Mouse (Mus musculus) cerebellum, postnatal 25 days (tissue): ENCODE data around the gene Adam21.
"Not testable (repeated sequence)": the region's sequence is repeated elsewhere in the genome, so short reads cannot be mapped to it uniquely, and the experiment has no call there.

Source experiments
- DNase-seq, 2 experiments: peaks; one replicate each; pipeline ENCODE4 v3.0.0; 2021; ENCODE audit warnings: mixed read lengths in 2 of 2

Adam21 gene

DNA sequence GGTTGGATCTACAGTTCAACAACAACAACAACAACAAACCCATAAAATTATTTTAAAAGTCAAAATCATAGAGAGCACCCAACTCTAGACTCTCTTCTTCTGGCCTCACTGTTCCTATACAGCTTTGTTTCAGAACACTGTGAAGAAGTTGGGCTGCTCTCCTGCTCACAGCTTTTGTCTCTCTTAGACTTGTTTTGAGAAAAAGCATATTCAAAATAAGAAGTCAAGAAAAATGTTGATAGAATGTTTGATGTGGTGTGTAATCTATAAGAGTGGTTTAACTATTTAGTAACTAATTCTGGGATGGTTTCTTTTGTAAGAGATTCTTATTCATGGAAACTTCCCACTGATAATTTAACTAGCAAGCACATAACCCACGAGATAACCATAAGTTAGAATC is at the start of gene Adam21:
Gene Adam21 (minus strand): TSS at position 101 of the 400 bp plus-strand sequence.
- DNase-seq, result no peak

DNA sequence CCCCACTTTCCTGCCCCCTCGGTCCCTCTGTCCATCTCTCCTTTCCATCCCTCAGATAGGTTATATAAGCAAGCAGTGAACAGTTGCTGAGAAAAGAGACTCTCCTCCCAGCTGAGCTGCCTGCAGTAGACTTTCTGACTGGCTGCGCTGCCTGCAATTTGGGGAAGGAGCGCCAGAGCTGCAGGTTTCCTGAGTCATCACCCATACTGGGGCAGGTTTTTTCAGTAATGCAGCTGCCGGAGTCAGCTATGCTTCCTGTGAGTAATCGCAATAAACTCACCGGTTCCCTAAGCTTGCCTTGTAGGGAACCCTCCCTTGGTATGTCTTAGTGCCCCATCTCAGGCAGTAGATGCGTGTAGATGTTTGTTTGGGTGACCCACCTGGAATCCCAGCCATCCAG is 48.7 kb upstream of the Adam21 start:
- no peak for DNase-seq

DNA sequence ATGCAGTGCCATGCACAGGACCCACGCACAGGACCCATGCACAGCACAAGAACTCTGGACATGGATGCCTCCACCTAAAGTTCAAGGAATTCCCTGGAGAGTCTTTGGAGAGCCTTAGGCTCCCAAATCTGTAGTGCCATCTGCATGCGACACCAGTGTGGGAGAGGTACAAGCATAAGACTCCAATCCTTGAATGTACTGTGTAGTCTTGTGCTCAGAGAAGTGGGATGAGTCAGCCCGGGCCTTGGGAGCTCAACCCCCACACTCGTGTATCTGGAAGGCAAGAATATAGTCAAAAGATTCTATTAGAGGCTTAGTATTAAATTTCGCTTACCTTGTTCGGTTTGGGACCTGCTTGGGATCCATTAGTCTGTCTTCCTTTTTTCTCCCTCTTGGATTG is 47.5 kb upstream of the Adam21 start:
- no peak for DNase-seq

DNA sequence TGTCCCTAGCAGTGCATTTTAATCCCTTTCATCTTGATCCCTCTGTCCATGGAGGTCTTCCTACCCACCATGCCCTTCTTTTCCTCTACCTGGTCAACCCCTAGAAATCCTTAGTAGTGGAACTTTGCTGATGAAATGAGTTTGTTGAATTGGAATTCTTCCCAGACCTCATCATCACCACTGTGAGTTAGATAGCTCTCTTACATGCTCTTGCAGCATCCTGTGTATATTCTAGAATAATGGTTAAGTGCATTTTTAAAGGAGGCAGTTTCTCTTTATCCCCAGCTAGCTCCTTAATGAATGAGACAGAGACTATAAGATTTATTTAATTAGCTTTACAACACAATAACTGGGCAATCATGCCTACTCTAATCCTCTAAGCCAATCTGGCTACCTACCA is 41.2 kb upstream of the Adam21 start:
- DNase-seq, result no peak

DNA sequence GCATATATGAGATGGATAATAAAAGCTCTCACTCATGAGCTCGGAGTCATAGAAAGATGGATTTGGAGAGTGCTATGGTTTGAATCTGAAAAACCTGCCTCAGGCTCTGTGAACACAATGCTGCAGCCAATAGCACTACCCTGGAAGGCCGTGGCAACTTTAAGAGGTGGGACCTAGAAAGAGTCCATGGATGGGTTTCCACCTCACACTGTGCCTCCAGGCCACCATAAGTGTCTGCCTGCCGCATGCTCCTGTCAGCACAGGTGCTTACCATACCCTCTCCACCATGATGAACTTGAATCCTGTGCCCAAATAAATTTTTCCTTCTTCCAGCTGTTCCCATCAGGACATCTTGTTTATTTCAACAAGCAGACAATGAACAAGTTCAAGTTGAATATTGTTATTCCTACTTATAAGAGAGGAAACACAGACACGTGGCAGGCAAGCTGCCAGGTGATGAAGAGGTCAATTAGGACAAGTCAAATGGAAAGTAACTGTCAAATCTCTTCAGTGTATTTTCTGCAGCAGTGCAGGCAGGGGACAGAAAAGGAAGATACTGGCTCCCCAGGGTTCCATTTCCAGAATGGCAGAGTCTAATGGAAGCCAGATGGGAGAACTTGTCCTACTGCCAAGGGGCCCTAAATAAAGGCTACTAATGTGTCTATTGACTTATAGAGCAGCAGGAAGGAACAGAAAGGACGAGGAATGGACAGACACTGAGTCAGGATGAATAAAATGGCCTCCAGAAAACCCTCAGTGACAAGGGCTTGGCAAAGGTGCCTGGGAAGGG is 36.9 kb upstream of the Adam21 start:
- DNase-seq, result no peak

DNA sequence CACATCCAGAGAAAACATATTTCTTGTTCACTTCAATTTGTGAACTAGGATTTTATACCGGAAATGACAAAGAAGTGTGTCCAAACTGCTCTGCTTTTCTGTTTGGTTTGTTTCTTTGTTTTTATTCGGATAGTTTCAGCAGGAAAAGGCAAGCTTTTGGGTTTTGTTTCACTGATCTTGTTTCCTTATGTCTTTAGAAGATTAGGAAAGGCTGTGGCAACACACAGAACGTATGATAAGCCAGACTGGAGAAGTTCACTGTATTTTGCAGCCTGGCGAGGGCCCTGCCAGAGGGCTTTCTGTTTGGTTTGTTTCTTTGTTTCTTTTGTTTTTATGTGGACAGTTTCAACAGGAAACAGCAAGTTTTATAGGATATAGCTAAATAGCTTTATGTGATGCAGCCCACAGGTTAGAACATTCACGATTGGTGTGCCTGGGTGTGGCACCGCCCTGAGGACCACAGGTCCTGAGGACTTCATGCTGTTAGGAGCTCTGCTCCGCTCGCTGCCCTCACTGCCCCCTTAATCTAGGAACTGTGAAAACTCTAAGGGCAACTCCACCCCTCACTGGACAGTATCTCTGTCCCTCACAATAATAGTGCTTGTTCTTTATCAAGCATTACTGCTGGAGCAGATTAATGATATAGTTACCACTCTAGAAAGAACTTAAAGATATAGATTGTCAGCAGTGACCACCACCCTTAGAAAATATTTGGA is 28.4 kb upstream of the Adam21 start:
- DNase-seq, result no peak

DNA sequence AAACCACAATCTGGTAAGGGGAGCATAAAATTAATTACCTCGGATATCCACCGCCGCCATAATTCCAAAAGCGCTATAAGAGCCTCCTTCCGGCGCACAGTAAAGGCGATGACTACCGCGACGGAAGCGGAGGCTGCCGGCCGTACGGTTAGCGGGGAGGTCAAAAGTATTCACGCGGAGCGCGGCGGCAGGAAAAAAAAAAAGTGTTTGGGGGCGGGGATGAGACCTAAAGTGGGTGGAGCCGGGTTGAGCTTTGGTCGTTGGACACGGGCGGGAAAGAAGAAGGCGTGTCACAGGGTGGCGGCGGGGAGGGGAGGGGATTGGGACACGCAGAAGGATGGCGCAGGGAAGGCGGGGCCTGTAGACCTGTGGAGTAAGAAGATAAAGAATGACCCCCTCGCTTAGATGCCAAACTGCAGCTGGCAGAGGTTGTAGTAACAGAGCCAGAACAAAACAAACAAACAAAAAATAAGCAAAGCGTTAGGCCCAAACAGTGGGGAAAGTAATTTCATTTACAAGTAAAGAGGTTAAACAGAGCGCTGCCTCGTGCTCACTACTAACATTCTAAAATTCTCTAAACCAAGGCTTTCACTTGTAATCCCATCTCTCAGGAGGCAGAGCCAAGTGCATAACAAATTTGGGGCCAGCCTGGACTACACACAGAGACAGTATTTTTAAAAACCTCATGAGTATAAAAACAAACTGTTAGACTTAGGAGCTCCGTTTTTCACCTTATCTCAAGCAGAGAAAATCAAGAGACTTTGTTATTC is 26.8 kb upstream of the Adam21 start, which contains the start of gene Med6:
Gene Med6 (minus strand): TSS at position 107 of the 770 bp plus-strand sequence.
- peak; percentile 92 to 96 for DNase-seq

DNA sequence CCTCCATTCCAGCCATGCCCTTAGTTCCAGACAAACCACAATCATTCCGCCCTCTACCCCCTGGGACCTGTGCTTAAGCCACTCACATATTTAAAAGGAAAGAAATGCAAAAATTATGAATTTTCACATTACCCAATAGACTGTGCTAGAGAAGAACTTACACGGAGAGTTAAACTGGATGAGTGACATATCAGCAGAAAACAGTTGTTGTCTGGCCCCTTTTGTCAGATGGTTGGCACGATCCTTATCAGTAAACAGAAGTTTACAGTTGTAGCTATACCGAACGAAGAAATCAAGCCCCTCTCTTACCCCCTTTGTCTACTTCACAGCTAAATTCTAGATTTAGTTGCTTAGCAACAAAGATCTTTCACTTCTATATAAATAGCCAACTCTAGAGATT is 343 bp downstream of the Adam21 start:
- DNase-seq, result no peak

DNA sequence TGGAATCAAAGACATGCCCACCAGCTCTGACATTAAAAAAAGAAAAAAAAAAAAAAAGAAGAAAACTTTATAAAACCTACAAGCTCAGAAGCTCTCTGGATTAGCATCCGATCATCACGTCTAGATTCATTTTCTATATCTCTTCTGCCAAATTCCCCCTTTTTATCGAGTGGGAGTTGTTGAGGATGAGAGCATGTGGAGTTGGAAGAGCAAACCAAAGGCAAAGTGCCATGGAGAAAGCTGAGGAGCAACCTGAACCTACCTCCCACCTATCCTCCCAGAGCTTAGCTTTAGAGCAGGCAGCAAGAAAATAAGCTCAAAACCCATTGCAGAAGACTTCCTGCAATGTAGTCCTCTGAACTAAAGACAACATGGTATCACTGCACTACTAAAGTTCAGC is 4.1 kb downstream of the Adam21 start:
- no peak for DNase-seq

DNA sequence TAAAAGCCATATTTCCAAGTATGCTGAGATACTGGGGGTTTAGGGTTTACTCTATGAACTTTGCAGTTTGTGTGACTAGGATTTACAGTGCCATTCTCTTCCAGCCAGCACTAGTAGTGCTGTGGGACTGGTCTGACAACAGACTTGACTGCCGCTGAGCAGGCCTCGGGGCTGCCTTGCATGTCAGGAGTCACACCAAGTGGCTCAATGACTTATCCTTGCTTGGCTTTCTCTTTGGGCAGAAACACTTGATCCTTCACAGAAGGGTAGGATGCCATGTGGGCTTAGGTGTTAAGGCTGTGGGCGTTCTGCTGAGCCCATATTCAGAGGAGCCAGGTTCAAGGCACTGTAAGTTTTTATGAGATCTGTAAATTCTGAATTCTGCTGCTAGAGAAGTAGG is 19.0 kb downstream of the Adam21 start:
- no peak for DNase-seq

DNA sequence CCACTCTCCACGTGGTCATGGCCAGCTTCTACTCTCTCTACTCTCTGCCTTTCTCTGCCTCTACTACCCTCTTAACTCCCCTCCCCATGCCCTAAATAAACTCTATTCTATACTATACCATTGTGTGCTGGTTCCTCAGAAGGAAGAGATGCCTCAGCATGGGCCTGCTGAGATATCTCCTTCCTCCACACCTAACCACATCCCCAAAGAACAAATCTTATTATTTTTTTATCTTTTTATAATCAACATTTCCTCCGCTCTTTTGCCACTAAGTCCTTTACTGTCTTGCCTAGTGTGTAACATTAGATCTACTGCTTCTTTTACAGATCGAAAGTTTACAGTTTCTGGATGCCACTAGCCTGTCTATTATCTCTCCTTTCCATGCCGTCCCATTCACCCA is 21.1 kb downstream of the Adam21 start:
- DNase-seq, result no peak

DNA sequence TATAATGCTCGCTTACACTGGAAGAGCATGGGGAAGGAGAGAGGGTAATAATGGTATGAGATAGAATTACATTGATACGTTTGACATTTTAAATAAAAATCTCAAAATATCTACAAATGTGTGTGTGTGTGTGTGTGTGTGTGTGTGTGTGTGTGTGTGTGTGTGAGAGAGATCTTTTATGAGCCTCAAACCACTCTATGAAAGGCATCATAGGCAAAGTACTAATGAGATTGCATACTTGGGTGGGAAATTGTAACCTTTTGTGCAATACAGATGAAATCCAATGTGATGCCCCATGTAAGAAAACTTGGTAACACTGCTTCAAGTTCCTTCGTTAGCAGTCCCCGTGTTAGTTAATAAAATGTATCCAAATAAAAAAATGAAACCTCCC is 35.2 kb downstream of the Adam21 start:
- DNase-seq, result no peak

DNA sequence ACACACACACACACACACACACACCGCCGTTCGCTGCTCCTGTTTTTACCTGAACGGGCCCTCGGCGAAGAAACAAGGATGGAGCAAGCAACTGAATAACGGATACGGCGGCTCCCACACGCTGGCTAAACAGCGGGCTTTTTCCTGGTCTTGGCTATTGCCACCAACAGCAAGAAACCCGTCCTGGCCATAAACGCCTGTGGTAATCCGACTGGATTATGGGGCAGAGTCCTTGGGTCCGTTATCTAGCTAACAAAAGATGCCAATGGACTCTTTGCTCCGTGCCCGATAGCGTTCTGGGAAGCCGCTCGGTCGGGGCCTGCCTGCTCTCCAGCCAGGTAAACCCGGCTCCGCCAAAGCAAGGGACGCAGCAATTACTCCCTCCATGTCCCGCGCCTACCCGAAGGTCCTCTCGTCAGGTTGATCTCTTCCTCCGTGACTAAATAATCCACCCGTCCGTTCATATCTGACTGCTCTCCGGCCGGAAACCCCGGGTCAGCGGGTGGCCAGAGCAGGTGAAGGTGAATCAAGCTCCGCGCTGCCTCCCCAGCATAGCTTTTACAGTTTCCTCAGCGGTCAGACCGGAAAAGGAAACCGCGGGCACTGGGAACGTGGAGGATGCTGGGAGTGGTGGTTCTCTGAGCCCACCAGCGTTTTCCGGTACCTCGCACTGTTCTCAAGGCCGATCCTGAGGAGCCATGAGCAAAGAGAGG is 35.8 kb downstream of the Adam21 start, which contains the start of the genes Gm20498 and Synj2bp:
Gene Gm20498 (minus strand): TSS at position 590 of the 713 bp plus-strand sequence.
Gene Synj2bp (minus strand): TSS at position 596 of the 713 bp plus-strand sequence.
- DNase-seq, result peak; percentile 92 to 93

DNA sequence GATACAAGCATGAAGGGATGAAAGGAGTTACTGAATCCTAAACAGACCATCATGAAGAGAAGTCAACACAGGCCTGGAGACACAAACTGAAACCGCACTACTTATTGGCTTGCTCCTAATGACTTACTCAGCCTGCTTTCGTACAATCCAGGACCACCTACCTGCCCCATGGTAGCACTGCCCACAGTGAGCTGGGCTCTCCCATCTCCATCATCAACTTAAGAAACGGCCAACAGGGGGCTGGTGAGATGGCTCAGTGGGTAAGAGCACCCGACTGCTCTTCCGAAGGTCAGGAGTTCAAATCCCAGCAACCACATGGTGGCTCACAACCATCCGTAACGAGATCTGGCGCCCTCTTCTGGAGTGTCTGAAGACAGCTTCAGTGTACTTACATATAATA is 37.7 kb downstream of the Adam21 start:
- DNase-seq, result not testable (repeated sequence)
